Mouse (Mus musculus) liver, adult 2 months (tissue): ENCODE results near the gene Slitrk3.

ENCODE experiments used
- CTCF ChIP-seq: fragments of 200-500 bp; IDR thresholded peaks from 2 replicates; pipeline ENCODE4 v1.5.1; 2011; ENCODE audit warnings: low read depth, low read length, control low read depth
- POLR2A ChIP-seq: fragments of 200-500 bp; IDR thresholded peaks from 2 replicates; pipeline ENCODE4 v1.6.1; 2011; ENCODE audit warnings: low read length, control low read depth; ENCODE audit not compliant: insufficient read depth; ENCODE audit errors: extremely low read depth

GRCm38 (mm10) chr3:73057197-73057811 lies at the start of gene Slitrk3:
- TF ChIP-seq POLR2A (no peak), CTCF (no peak)
